Mouse (Mus musculus) testis, adult 2 months (tissue): ENCODE measurements at regions not wholly inside any gene's neighbourhood (a gene's known extent, or its start where the extent isn't known, plus 50 kb on each side); places are given as distances from the start of the nearest gene placed in this dataset.

ENCODE experiments used
- CTCF ChIP-seq: fragments of 200-500 bp; IDR thresholded peaks from 2 replicates; pipeline ENCODE4 v1.5.1; 2012; ENCODE audit warnings: low read depth, mild to moderate bottlenecking, inconsistent platforms, low read length, moderate library complexity; ENCODE audit not compliant: control insufficient read depth, insufficient read depth, insufficient replicate concordance
- POLR2A ChIP-seq: fragments of 200-500 bp; IDR thresholded peaks from 2 replicates; pipeline ENCODE4 v1.6.1; 2012; ENCODE audit warnings: low read depth, mild to moderate bottlenecking, inconsistent platforms, low read length, moderate library complexity; ENCODE audit not compliant: control insufficient read depth

DNA sequence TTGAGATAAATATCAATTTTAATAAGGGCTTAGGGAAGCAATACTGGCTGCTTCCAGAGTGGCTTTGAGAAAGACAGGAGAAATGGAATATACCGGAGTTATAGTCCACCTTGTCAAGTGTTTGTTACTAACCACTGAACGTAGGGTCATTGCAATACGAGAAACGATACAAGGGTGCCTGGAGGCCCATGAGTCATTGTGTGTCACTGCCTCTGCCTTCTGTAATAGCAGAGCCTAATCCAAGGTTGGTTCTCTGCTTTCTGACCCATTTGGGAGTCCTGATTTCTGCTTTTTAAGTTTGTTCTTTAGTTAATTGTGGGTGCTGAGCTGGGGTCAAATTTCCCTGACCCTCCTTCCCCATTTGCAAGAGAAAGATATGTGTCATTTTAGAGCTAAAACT is 382.4 kb upstream of the Arglu1 start:
- no peak for TF ChIP-seq POLR2A
- TF ChIP-seq CTCF, result no peak
